17 mouse cellular contexts compared by ENCODE assay signal in genomic region chr15:100328089-100328488, GRCm38 (mm10). TPM values are rescaled to one million over a fixed set of nuclear protein-coding genes. Genes with fewer than 3 reads are reported as not detected.
"Had no signal": no experiment of that assay in that cellular context is flagged by ENCODE, and none has a peak within 500 bp of the region (broad histone marks: within the 10 kb centered on the region; RNA-seq: fewer than 3 reads in every experiment).

No protein-coding gene starts in this region.

RNA-seq across cellular contexts. Expression of gene Mettl7a3, which starts 6.6 kb away (rescaled TPM):
- total RNA-seq: layer of hippocampus, postnatal 14 days; megakaryocyte, adult 5-6 weeks had no signal
- polyA plus RNA-seq: kidney, embryonic 15.5 days; liver, embryonic 11.5 days; liver, embryonic 16.5 days; lung, embryonic 16.5 days; midbrain, embryonic 10.5 days; midbrain, embryonic 14.5 days; myocyte; neural tube, embryonic 11.5 days; small intestine, adult 2 months had no signal

RNA-seq across cellular contexts. Expression of gene Methig1, which starts 24.9 kb away (rescaled TPM):
- total RNA-seq: layer of hippocampus, adult 8-10 months; layer of hippocampus, postnatal 14 days; left cerebral cortex, adult 18-20 months; left cerebral cortex, postnatal 10 days; left cerebral cortex, postnatal 4 days; megakaryocyte, adult 5-6 weeks had no signal
- polyA plus RNA-seq: liver, embryonic 11.5 days; midbrain, embryonic 10.5 days; midbrain, embryonic 14.5 days; myocyte; neural tube, embryonic 11.5 days; small intestine, adult 2 months had no signal

RNA-seq across cellular contexts. Expression of gene Mettl7a2, which starts 24.9 kb away (rescaled TPM):
- total RNA-seq: megakaryocyte, adult 5-6 weeks had no signal
- polyA plus RNA-seq: kidney, embryonic 15.5 days; liver, embryonic 11.5 days; liver, embryonic 16.5 days; lung, embryonic 16.5 days; midbrain, embryonic 10.5 days; midbrain, embryonic 14.5 days; myocyte; neural tube, embryonic 15.5 days; small intestine, adult 2 months had no signal

RNA-seq across cellular contexts. Expression of gene Higd1c, which starts 36.3 kb away (rescaled TPM):
- total RNA-seq: layer of hippocampus, adult 8-10 months; layer of hippocampus, postnatal 14 days; left cerebral cortex, adult 18-20 months; left cerebral cortex, postnatal 10 days; left cerebral cortex, postnatal 4 days; megakaryocyte, adult 5-6 weeks had no signal
- polyA plus RNA-seq: limb, embryonic 13.5 days; liver, embryonic 11.5 days; liver, embryonic 16.5 days; lung, embryonic 16.5 days; midbrain, embryonic 10.5 days; midbrain, embryonic 14.5 days; myocyte; neural tube, embryonic 11.5 days; neural tube, embryonic 15.5 days; small intestine, adult 2 months had no signal
